Mouse (Mus musculus) frontal cortex, adult (tissue): ENCODE data around the gene Rbm31y.
"Not testable (repeated sequence)": the region's sequence is repeated elsewhere in the genome, so short reads cannot be mapped to it uniquely, and the experiment has no call there.

Source experiments
- ATAC-seq: cut with Nextera tagmentation; 2 replicates; pipeline ENCODE4 v1.9.2; 2017; ENCODE audit warnings: mild to moderate bottlenecking, moderate library complexity, mixed read lengths; ENCODE audit not compliant: low TSS enrichment

Gene Rbm31y

DNA sequence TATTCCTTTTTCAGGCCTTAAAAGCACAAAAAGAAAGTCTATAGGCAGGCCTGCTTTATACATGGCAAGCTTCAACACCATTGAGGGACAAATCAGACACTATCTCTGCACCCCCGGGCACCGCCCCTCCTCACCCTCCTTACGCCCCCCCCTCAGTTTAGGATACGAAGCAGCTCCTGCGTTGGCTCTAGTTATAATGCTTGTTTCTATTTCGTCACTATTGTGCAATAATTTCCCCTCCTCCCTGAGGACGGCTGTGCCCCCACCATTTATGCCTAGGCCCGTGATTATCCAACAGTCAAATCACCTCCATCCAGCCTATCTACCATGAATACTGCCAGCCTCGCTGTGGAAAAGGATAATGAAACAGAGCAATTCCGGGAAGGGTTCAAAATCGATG lies at the start of gene Rbm31y:
Gene Rbm31y (plus strand): TSS at position 301 of the 400 bp plus-strand sequence.
- not testable (repeated sequence) for ATAC-seq
